Mouse (Mus musculus) bone marrow, adult 2 months (tissue): ENCODE measurements around the gene E030018B13Rik.

Source experiments
- CTCF ChIP-seq: fragments of 200-500 bp; IDR thresholded peaks from 2 replicates; pipeline ENCODE4 v1.5.1; 2011; ENCODE audit warnings: low read length, control low read depth; ENCODE audit not compliant: control insufficient read depth, insufficient read depth
- POLR2A ChIP-seq: fragments of 200-500 bp; IDR thresholded peaks from 2 replicates; pipeline ENCODE4 v1.6.1; 2011; ENCODE audit warnings: low read depth, mild to moderate bottlenecking, control low read depth, low read length, borderline replicate concordance; ENCODE audit not compliant: control insufficient read depth

DNA sequence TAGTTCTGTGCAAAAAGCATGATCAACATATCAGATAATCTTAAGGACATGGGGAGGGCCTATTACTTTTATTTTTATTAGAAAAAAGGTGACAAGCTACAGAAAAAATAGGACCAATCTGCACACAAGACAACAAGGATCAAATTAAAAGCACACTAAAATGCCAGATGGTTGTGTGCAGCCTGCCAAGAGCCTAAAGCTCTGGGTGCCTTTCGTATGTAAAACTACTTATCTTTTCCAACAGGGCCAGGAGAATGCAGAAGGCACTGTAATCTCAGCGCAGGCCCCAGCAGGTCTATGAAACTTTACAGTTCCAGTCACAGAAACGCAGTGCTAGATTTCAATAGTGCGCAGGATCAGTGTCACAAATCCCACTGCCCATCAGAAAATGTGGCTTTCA lies 22.9 kb upstream of the E030018B13Rik start:
- TF ChIP-seq CTCF, result no peak
- no peak for TF ChIP-seq POLR2A
